Mouse (Mus musculus) left cerebral cortex, adult 11 months (tissue): ENCODE data around the gene Zfp366.

Experiments
- DNase-seq: peaks from one replicate; pipeline ENCODE4 v3.0.0; 2022; ENCODE audit warnings: low spot score

Gene Zfp366

DNA sequence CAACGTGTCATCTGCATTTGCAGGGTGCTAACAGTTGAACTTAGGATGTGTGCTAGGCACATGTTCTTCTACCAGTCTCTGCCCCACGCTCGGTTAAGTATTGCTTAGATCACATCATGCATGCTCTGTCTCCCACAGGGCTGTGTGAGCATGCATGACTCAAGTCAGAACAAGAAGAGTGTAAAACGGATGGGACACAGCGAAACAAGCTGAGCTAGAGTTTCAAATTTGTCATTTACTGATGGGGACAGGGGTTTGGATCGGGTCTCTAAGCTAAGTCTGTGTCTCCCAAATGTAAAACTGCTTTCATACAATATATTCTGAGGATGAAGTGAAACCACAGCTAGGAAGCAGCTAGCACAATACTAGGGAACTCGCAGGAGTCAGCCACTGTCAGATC lies 2.2 kb downstream of the Zfp366 start:
- no peak for DNase-seq

- DNase-seq = no peak
Measured at GRCm38 (mm10) chr13:99187456-99187855, 2.8 kb downstream of the Zfp366 start.

DNA sequence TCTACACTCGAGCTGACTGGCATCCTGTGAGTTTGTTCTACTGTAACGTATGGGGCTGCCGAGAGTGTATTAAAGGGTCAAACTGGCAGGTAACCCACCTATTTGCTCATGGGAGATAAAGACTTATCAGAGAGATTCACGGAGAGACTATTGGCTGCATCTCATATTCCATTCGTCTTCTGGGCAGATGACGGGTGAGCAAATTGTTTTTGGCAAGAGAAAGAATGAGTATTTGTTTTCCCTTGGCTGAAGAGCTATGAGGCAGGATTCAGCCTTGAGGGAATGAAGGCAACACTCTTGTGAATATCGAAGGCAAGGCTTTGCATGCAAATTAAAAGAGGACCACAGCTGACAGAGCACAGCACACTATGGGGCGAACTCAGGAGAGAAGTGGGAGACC lies 4.0 kb downstream of the Zfp366 start:
- peak; percentile 28 for DNase-seq

GRCm38 (mm10) chr13:99189671-99190070 lies 5.0 kb downstream of the Zfp366 start:
- no peak for DNase-seq

DNA sequence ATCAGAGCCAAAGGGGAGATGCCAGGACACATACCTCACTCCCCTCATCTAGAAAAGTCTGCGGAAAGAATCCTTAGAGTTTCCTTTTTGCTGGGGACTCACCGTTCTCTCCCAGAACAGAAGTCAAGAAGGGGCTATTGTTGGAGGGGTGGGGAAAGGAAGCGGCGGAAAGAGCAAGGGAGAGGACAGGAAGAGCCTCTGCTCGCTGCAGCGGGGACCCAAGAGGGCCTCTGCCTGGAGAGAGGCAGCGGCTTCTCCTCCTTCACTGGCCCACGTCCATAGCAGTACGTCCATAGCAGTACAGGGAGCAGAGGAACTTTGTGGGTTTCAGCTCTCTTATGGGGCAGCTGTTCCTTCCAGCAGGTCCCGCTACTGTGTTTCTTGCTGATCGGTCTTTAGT lies 5.8 kb downstream of the Zfp366 start:
- DNase-seq = no peak

- DNase-seq = no peak
Measured at GRCm38 (mm10) chr13:99191063-99191462, 6.4 kb downstream of the Zfp366 start.

DNA sequence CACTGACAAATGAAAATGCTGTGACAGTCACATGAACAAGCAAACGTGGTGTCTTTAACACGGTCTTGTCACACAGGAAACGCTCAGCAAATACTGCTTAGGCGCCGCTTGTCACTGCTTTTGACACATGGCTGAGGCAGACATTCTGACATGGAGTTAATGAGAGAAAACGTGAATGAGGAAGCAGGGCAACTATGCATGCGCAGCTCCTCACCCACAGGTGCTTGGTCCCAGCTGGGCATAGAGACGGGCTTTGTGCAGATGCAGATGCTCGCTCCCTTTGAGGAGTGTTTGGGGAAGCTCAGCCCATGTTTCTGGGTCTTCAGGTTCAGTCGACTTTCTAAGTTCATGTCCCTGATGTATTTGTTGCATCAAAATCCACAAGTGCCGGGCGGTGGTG lies 11.7 kb downstream of the Zfp366 start:
- no peak for DNase-seq

DNA sequence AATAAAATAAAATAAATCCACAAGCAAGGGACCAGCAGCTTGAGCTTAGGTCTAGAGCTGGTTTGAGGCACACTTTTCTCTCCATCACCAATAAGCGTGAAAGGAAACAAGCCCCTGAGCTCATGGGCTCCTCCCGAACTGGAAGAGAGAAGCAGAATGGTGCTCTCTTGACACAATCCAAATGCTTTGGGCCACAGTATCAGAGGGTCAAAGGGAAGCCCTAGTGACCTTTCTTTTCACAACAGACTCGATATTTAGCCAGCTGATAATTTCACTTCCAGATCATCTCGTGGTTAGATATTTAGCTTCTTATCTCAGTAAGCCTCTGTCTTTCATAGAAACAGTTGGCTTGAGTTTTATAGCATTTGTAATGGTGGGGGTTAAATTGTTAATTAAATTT lies 12.2 kb downstream of the Zfp366 start:
- no peak for DNase-seq

DNA sequence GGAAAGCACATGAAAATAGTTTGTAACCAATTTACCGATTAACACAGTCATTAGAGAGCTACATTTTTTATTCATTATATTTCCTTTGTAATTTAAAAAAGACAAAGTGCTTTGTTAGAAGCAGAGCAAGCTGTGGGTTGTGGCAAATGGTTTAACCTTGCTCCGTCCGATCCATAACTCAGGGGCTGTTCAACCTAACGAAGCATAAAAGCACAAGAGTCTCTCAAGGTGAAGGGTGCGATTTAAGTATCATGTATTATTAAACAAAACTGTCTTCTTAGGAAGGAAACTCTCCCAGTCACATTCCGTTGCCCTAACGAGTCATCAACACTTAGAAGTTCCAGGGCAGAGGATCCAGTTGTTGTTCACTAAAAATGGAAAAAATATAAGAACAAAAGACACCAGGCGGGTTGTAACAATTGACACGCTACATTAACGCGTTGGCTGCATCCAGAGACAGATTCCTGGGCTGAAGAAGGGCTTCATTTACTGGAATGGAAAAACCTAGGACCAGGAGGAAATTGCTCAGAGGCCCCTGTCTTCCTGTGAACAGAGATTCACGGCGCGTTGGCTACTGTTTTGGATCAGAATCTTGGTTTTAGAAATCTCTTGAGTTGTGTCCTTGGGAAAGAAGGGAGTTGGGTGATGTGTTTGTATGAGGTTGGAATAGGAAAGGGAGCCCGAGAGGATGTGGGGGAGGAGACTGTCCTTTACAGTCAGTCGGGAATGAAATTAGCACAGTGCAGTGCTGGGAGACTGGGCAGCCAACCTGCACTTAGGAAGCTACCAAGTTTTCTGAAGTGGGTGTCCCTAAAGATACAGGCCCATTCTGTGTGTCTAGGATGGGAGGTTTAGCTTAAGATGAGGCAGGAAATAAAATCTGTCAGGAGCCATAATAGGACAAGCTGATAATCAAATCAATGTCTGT lies 17.3 kb downstream of the Zfp366 start:
- no peak for DNase-seq

DNA sequence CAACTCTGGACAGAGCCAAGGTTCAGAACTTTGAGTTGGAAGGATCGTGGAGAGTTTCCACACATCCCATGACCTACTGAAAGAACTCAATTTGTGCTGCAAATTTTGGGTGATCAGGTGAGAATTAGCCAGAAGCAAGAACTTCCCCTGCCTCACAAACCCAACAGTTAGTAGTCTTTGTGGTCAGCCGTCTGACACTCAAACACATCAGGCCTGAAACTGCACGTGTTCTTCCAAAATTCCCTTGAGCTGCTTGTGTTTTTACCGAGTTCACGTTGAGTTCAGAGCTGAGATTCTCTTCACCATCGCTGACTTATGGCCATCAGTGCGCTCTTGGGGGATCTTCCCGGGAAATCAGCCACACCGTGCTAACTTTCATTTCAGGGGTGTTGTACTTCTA lies 22.6 kb downstream of the Zfp366 start:
- DNase-seq = no peak

DNA sequence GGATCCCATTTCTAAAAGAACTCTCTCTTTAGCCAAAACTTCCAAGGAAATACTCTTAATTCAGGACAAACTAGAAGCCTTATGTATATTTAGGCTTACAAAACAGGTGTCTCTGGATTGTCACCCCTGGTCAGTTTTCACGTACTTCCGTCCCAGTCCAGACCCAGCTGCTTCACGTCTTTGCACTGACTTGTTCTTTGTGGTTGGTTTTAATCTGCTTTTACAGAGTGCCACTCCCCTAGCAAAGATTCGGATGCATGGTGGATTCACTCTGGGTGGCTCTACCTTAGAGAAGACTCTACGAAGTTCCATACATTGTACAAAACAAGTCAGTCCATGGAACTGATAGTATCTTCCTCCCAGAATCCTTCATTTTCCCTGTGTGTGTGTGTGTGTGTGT lies 25.2 kb downstream of the Zfp366 start:
- DNase-seq = no peak

- DNase-seq = no peak
Measured at GRCm38 (mm10) chr13:99210837-99211236, 26.2 kb downstream of the Zfp366 start.

GRCm38 (mm10) chr13:99212976-99213375 lies 28.4 kb downstream of the Zfp366 start:
- no peak for DNase-seq

- DNase-seq = no peak
Measured at GRCm38 (mm10) chr13:99216005-99216404, 31.4 kb downstream of the Zfp366 start.

- DNase-seq = no peak
Measured at GRCm38 (mm10) chr13:99217984-99218383, 33.4 kb downstream of the Zfp366 start.

GRCm38 (mm10) chr13:99219586-99219985 lies 35.0 kb downstream of the Zfp366 start:
- DNase-seq = no peak

DNA sequence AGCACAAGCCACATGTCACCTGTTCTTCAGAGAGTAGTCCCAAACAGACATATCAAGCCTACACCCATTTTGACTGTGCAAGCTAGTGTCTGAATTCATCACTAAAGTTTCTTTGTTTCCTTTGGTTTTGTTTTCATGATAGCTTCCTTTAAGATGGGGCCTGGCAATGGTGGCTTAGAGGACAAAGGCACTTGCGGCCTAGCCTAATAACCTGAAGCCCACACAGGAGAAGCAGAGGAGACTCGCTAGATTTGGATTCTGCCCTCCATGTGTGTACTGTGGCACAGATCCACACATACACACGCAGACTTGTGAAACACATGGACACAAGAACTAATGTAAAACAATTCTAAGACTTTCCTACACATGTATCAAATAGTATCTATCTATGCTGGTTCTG lies 37.4 kb downstream of the Zfp366 start:
- no peak for DNase-seq

DNA sequence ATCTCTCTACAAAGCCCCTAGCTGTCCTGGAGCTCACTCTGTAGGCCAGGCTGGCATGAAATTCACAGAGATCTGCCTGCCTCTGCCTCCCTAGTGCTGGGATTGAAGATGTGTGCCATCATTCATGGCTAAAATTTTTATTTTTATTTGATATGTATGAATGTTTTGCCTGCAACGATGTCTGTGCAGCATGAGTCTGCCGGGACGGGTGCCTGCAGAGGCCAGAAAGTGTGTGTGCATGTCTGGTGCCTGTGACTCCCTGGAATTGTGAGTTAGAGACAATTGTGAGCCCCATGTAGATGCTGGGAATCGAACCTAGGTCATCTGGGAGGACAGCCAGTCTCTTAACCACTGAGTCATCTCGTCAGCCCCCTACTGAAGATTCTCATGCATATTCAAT lies 37.9 kb downstream of the Zfp366 start:
- DNase-seq = no peak

GRCm38 (mm10) chr13:99223321-99223884 lies 38.8 kb downstream of the Zfp366 start:
- DNase-seq = no peak

- DNase-seq = no peak
Measured at GRCm38 (mm10) chr13:99223917-99224316, 39.3 kb downstream of the Zfp366 start.

DNA sequence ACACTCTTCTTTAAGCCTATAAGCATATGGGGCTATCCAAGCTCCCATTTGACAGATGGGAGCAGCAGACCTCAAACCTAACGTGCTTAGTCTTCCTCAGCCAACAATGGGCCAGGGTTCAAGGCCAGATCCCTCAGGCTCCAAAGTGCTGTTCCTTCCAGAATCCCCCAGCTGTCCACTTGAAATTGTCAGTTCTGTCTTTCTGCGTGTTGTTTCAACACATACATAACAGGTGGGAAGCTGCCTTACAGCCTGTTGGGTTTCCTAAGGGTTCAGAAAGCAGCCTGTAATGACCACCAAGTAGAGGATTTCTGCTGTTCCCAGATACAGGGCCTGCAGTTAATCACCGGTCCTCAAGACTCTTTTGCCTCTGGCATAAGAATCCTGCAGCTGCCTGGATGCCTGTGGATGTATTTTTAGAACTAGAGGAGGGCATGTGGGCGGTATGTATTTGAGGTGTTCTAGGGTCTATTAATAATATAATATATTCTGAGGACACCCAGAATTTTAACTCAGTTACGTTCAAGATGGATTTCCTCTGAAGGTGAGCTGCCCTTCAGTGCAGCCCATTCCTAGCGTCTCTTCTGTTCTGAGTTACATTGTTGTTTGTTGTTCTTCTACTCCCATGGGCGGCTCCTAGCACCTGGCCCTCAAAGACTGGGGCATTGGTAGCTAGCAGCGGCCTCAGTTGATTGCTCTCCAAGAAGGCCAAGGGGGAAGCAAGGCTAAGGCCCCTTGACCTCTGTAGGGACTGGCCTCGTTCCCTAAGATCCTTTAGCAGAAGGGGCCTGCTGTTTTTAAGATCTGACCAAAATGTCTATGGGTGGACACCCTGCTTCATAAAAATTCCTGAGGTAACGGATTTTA lies 41.0 kb downstream of the Zfp366 start:
- DNase-seq = no peak

DNA sequence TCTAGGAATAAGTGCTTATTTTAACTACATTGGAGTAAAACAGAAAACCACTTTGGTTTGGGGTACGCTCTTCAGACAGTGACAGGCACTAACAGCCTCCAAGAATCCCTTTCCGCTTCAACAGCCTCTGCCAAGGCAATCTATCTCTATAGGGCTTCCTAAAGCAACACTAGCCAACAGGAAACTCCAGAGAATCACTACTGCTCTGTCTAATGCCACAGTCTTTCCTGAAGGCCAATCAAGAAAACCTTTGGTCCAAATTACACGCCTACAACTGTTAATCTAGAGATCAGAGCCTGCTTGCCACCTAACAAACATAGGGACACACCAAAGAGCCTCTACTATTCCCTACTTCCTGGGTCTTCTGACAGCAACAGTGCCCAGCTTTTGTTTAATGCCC lies 42.2 kb downstream of the Zfp366 start:
- no peak for DNase-seq
